Mouse (Mus musculus) yolk sac, embryonic 10.5 days (tissue): Measurements from ENCODE around the gene Slc44a5.
"Not testable (repeated sequence)": the region's sequence is repeated elsewhere in the genome, so short reads cannot be mapped to it uniquely, and the experiment has no call there.

Experiments used
- DNase-seq: peaks from one replicate; pipeline ENCODE4 v3.0.0-alpha.2; 2017; ENCODE audit warnings: low spot score

Gene Slc44a5

GRCm38 (mm10) chr3:153969451-153969850, 3.8 kb upstream of the Slc44a5 start:
- DNase-seq = no peak

GRCm38 (mm10) chr3:153973949-153974760, 919 bp downstream of the Slc44a5 start:
- DNase-seq = no peak

- no peak for DNase-seq
These were observed 1.8 kb downstream of the Slc44a5 start for GRCm38 (mm10) chr3:153975060-153975459.

GRCm38 (mm10) chr3:153975791-153976190, 2.6 kb downstream of the Slc44a5 start:
- DNase-seq = no peak

DNA sequence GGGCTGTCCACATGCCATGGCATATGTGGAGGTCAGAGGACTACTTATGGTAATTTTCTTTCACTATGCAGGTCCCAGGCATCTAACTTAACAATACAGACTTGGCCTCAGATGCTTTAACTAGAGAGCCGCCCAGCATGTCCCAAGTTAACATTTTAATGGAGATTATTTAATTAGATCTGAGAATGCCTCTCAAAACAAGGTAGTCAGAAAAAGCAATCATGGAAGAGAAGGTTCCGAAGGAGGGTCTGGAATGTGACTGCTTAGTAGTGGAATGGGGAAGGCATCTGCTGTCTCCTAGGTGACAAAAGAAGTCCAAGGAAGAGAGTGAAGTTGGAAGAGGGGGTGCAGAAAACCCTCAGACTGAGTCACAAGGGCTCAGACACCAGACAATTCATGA, 7.4 kb downstream of the Slc44a5 start:
- no peak for DNase-seq

- DNase-seq = no peak
These were observed 11.4 kb downstream of the Slc44a5 start for GRCm38 (mm10) chr3:153984428-153985340.

DNA sequence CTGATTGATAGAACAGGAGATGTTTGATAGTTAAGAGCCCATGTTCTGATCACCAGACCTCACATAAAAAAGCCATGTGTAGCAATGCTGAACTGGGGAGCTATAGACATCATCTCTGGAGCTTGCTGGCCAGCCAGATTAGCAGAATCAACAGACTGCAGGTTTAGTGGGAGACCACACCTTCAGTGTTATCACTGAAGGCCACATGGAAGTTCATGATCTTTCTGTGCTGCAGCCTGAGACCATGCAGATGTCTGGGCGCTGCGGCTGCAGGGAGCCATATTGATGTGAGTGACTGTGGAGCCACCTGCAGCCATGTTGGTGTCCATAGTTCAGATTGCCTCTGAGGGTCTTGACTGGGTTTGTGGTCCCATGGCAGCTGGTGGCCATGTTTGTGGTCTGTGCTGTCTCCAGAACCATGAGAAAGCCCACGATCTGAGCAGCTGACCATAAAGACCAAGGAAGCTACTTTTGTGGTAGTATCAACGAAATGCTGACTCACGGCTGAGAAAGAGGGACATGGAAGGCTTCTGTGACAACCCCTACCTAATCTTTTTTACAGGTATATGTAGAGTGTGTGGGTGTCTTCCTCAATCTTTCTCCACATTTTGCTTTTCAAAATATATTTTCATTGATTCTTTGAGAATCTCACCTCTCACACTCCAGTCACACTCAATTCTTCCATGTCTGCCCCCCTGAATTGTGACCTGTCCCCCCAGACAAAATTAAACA, 26.7 kb downstream of the Slc44a5 start:
- DNase-seq = peak; percentile 7

DNA sequence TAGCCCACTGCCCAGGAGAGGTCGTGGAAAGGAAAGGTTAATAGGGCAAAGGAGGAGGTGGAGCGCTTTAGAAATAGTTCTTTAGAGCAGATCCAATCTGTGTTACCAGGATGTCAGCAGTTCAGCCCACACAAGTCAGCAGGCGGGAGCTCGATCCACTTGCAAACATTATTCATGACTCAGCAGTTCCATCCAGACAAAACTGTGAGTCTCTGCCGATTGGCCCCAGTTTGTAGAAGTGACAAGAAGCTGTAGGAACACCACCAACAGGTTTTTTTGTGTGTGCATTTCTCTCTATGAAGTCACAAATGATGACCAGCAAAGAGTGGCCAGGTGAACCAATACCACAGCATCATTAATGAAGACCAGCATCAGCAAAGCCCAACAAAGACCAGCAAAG, 28.1 kb downstream of the Slc44a5 start:
- DNase-seq = no peak

- no peak for DNase-seq
These were observed 73.6 kb downstream of the Slc44a5 start for GRCm38 (mm10) chr3:154046876-154047275.

GRCm38 (mm10) chr3:154053331-154053730, 80.1 kb downstream of the Slc44a5 start:
- no peak for DNase-seq

DNA sequence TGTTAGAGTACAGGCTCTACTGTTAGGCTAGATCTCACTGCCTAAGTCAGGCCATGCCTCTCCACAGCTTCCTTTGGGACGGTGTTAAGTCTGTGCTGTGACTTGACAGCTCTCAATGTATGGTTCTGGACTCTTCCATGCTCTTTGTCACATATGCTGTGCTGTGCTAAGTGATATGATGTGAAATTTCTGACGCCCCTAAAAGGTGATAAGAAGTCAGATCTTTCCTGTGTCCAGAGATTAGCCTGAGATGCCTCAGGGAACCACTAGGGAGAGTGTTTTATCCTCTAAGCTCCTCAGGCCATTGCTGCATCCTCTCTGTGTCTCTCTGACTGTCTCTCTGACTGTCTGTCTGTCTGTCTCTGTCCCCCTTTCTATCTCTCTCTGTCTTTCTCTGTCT, 84.2 kb downstream of the Slc44a5 start:
- DNase-seq = no peak

GRCm38 (mm10) chr3:154058200-154058599, 85.0 kb downstream of the Slc44a5 start:
- DNase-seq = no peak

GRCm38 (mm10) chr3:154071989-154072388, 98.8 kb downstream of the Slc44a5 start:
- DNase-seq = not testable (repeated sequence)

DNA sequence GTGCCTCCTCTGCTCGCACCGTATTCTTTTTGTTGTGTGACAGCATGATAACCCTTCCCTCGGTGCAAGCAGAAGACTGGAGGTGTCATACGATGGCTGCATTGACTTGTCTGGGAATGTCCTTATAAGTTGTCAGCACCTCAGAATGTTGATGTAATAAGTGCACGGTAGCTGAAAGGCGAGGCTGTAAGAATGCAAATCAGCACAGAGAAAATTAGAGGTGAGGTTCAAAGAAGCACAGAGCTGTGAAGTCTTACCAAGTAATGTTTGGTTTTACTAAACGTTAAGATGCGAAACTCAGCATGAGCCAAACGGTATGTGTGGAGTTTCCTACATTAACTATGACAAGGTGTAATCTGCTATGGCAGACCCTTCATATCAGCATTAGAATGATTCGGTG, 102.5 kb downstream of the Slc44a5 start:
- DNase-seq = no peak

DNA sequence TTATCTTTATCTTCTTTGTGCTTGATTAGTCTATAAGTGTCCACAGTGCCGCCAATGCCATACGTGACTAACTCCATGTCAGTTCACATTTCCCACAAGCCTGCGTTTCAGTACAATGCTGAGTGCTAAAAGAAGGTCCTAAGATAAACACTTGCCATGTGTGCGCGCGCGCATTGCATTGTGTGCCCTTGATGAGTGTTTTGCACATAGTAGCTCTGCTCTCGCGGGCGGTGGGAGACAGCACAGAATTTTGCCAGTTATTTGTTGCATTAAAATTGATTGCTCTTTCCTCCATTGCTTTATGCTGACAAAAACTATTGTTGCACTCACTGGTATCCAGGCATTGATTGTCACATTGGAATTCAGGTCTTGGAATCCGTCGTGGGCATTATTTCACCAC, 108.5 kb downstream of the Slc44a5 start:
- no peak for DNase-seq

- no peak for DNase-seq
These were observed 109.0 kb downstream of the Slc44a5 start for GRCm38 (mm10) chr3:154082241-154082640.

- no peak for DNase-seq
These were observed 109.7 kb downstream of the Slc44a5 start for GRCm38 (mm10) chr3:154082961-154083360.

DNA sequence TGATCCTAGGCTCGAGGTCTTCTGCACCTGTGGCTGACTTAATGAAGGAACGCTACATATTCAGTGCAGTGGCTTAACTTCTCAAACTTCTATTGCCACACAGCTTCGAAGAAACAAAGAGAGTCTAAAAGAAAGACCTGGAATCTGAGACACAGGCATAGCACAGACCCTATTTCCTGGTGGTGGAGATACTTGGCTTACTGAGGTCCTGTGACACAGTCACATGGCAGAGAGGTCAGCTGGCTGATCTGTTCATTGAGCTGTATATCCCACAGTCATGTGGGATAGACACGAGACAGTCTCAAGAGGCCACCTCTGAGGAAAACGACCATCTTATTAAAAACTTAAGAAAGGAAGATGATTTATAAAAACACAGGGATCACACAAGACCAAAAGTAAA, 116.8 kb downstream of the Slc44a5 start:
- no peak for DNase-seq

DNA sequence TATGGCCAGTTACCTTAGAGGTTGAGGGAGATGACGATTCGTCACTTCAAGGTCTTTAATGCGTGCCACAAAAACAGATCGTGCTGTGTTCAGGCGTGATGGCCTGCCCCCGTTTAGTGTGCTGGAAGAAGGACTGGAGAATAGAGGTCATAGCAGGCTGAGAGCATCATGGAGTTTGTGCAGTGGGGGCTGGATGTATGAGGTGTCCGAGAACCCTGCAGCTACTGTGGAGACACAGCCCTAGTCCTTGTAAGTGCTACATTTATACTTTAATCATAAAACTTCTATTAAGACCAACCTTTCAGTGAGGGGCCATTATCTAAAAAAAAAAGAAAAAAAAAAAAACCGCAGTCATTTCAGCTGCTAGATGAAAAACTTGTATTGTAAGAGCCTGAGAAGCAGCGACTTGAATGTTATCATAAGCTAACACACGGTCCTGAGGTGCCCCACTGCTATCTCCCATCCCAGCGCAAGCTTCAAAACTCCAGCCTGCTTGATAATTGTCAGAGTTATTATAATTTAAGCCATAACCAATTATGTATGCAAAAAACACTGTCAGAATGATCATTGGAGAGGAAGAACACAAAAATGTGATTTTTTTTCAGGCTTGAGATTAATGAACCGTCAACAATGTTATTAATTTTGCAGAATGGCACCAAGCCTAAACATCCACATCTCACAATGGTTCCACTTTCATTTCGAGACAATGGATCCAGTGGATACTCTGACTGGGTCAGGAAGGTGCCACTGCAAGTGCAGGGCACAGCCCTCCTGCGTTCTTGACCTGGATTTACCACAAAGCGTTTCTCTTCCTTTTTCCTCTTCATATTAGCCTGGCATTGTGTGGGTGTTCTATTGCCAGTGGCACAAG, 118.5 kb downstream of the Slc44a5 start:
- DNase-seq = no peak

DNA sequence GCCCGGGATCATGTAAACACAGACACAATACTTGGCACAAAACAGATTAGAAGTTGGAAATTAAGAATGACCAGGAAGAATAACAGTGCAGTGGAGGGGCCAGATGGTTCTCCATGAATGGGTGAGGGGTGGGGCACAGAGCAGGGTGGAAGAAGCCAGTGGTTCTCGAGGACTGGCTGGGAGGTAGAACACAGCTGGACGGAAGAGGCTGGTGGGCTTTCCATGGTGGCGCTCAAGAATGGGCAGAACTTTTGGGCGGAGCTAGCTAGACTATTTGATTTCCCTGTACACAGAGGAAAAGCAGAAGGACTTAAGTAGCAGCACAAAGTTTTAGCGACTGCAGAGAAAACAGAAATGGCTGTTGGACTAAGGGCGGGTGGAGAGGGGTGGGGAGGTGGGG, 119.2 kb downstream of the Slc44a5 start:
- no peak for DNase-seq

GRCm38 (mm10) chr3:154093745-154094322, 120.6 kb downstream of the Slc44a5 start:
- peak; percentile 6 for DNase-seq
